Mouse (Mus musculus): ENCODE data around the gene Gsto2.
A peak's percentile ranks its signal among the peaks of the same experiment; 100 is the strongest.

Gsto2 gene

GRCm38 (mm10) chr19:47891562-47892312 is 26.4 kb downstream of the Gsto2 start:
- no peak for DNase-seq (ENCODE audit: low spot score)

- no peak for DNase-seq (ENCODE audit: low spot score)
These were observed 27.8 kb downstream of the Gsto2 start for GRCm38 (mm10) chr19:47893092-47893491.

DNA sequence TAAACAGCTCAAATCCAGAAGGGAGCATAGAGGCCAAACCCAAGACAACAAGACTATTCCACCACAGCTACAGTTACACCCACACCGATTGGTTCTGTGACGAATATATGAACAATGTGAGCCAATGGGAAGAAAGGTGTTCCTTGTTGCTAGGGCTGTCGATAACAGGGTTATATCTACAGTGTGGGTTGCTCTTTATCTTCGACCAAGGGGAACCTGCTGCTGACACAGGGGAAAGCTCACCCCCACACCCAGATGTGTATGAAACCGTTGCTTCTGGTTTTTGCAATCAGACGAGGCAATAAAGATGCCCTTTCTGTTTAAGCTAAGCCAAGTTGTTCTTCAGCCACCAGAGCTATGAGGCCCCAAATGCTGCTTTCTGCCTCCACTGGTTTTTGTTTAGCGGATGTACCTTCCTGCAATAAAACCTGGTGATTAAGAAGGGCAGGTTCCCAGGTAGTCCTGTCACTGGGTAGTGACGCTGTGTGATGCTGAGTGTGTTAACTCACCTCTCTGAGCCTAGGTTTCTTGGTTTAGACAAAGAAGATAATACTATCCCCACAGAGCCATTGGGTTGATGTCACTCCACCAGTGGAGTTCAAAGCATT is 33.2 kb downstream of the Gsto2 start:
- no peak for DNase-seq (ENCODE audit: low spot score)

DNA sequence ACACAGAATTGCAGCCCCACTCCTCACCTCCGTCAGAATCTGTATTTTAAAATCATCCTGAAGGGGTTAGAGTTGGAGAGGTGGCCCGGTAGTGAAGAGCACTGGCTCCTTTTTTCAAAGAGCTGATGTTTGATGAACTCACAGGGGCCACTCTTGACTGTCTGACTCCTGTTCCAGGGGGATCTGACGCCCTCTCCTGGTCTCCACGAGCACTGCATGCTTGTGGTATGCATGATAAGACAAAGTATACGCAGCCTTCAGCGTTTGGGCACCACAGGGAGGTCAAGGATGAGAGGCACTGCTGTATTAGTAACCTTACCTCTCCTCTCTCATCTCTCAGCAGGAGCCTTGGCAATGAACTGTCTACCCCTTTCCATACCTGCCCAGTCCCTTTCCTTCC is 34.7 kb downstream of the Gsto2 start:
- DNase-seq (ENCODE audit: low spot score), result no peak

- no peak for DNase-seq (ENCODE audit: low spot score)
These were observed 35.2 kb downstream of the Gsto2 start for GRCm38 (mm10) chr19:47900558-47900957.

DNA sequence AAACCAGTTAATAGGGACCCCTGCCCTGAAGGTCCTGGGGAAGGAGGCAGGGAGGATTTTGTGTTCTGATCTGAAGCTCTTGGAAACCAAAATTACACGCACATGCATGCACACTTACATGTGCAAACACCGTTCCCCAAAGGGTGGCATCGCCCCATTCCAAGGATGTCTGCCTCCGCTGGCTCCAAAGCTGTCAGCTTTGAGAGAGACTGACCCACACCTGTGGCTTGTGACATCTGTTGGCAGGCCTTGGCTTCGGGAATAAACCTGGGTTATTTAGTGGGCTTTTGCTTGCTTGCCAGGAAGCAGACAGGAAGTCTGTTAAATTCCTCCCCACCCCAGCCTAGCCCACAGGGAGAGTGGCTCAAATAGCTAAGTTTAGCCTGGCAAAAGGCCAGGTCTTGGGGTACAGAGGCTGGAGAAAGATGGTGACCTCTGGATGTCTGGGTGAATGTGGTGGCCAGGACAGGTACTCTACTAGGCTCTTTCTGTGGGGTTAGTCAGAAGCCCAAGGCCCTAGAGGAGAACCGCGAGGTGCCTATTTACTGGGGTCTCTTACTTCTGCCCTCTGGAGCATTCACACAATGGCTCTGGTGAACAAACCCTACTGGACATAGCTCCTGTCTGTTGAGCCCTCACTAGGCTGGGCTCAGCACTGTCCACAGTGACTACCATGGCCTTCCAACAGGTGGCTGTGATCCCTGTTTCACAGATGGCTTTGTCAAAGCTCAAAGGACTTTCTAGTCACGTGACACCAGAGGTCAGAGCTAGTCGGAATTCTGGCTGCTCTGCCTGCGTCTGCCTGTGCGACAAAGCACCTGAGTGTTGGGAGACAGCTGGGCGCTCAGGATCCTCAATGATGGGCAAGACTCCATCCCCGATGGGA is 37.2 kb downstream of the Gsto2 start:
- no peak for DNase-seq (ENCODE audit: low spot score)

DNA sequence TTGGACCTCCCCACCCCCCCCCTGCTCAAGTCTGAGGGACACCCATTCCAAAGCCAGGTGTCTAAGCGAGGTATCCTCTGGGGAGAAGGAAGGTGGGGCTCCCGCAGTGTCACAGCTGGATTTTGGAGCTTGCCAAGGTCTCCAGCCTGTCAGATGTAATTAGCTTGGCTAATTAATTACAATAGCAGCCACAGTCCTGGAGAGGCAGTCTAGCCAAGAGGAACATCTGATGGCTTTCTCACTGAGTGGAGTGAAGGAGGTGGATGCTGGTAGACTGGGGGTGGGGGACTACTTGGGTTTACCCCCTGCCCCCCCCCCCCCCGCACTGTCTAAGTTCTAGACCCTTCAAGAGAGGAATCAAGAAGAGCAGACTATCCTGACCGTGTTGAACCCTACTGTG is 38.3 kb downstream of the Gsto2 start:
- DNase-seq (ENCODE audit: low spot score), result no peak

DNA sequence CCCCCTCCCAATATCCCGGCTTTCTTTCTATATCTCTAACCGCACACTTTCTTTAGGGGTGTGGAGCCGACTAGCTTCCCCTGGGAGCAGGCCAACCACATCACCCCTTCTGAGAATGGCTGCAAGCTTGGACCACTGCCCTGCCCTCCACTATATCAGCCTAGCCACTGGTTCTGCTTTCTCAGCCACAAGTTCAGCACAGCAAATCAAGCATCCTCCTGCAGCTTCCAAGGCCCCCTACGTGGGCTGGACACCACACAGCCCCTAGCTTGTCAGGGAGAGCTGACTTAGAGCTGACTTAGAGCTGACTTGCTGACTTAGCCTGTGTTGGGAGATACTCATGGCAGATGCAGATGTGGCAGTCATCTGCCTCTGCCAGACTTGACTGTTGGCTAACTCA is 39.7 kb downstream of the Gsto2 start:
- no peak for DNase-seq (ENCODE audit: low spot score)

DNA sequence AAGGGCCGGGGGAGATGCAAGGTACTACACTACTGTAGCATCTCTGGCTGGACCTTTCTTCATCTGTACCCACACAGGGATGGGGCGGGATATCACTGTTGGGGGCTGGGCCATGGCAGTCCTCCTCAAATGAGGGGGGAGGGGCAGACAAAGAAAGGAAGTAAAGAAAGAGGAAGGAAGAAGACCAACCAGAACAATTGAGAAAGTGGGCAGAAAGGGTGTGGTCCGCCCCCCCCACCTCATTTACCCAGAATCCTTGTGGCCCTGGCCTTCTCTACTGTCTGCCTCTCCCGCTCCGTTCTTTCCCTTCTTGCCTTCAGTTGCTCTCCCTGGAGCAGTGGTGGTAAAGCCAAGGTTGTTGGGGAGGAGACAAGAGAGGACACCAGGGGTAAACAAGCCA is 40.3 kb downstream of the Gsto2 start:
- DNase-seq (ENCODE audit: low spot score), result no peak

DNA sequence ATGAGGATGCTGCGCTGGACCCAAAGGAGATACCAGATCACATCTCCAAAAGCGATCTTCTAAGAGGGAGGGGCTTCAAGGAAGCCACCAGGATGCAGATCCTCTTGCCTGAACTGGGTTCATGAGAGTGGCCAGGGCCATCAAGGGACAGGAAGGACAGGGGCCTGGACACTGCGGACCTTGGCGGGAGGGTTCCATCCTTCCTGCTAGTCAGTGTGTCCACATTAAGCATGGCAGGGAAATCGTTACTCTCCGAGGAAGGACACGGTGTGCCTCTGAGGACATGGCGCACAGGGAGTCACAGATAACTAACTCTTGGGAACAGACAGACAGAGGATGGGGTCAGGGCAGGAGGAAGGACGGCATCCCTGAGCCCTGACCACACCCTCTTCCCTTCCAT is 42.3 kb downstream of the Gsto2 start:
- no peak for DNase-seq (ENCODE audit: low spot score)

DNA sequence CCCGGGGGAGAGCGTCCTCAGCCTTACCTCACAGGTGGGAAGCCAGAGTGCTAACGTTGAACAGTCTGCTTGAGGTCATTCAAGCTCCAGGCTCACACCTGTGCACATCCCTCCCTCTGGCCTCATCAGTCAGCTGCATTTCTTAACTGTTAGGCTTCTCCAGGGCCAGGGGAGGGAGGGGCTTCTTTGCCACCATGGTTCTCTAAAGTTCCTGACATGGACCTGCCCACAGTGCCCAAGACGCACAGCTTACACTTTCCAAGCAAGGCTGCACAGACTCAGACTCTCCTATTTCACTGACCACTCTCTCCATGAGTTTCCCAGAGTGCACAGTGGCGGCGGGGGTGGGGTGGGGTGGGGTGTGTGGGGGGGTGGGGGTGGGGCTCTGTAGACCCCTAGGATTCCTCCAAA is 43.6 kb downstream of the Gsto2 start:
- DNase-seq (ENCODE audit: low spot score), result no peak

DNA sequence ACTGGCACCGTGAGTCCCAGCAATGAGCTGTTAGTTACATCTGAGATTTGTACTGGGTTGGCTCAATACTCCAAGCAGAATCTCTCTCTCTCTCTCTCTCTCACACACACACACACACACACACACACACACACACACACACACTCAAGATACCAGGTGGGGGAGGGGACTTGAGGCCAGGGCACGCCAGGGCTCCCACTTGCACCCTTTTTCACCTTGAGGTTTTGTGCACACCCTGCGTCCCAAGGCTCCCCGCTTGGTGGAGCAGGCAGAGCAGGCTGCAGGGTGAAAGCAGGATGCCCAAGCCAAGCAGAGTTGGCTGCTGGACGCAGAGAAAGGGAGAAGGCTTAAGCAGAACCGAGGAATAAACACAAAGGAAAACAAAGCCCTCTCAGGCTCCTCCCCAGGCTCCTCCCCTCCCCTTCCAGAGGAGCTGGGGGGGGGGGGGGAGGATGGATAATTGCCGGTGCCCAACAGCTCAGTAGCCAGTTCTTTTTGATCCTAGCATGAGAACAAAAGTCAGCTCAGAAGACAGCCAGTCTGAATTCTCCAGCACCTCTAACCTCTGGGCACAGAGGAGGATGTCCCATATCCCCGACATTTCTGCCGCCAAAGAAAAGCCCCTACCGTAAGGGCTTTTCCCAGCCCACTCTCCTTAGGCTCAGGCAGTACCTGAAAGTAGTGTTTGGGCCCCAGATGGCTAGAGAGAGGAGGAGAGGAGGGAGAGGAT is 44.2 kb downstream of the Gsto2 start:
- DNase-seq (ENCODE audit: low spot score), result peak; percentile 51

DNA sequence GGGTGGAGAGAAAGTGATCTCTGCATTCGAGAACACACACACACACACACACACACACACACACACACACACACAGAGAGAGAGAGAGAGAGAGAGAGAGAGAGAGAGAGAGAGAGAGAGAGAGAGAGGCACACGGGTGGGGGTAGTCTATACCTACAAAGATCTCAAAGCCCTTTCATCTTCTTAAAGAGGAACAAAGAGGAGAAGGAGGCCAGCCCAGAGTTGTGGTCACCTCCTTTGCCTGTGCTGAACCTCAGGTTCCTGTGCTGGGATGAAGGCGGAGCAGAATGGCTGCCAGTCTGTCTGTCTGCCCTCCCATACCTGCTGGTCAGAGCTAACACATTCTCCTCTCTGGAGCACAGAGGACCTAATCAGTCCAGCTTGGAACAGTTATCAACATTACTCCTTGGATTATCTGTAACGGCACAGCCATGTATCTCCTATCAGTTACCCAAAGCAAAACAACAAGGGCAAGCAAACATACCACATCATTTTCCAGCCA is 44.8 kb downstream of the Gsto2 start:
- no peak for DNase-seq (ENCODE audit: low spot score)

DNA sequence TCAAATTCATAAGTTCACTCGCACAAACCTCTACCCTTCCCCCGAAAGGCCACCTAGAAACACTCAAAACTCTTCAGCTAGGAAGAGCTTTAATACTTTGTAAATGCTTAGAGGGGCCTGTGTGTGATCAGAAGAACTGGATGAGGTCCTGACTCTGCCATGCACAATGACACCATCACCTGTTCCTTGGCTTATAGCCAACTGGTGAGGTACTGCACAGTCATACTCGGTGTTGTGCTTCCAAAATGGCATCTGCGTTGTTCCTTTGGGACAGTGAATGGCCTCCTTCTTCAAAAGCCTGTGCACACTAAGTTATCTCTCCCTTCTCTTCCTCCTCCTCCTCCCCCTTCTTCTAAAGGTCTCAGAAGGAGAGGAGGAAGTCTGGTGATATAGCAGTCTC is 45.4 kb downstream of the Gsto2 start:
- DNase-seq (ENCODE audit: low spot score), result no peak

GRCm38 (mm10) chr19:47913344-47913743 is 48.0 kb downstream of the Gsto2 start:
- DNase-seq (ENCODE audit: low spot score), result no peak

DNA sequence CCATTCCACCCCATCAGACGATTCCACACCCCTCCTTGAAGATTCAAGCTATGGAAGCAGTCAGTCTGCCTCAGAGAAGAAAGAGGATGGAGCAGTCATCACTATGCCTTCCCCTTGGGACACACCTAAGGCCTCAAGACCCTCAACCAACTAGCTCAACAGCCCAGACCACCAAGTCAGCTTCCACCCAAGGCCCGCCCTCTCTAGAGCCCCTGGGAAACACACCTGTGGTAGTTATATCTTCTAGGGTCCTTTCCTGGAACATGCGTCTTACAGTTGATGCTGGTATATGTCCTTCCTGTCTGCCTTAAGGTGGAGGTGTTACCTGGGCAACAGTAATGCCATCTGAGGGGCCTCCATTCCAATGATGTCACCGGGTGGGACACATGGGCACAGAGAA is 48.9 kb downstream of the Gsto2 start:
- DNase-seq (ENCODE audit: low spot score), result no peak

DNA sequence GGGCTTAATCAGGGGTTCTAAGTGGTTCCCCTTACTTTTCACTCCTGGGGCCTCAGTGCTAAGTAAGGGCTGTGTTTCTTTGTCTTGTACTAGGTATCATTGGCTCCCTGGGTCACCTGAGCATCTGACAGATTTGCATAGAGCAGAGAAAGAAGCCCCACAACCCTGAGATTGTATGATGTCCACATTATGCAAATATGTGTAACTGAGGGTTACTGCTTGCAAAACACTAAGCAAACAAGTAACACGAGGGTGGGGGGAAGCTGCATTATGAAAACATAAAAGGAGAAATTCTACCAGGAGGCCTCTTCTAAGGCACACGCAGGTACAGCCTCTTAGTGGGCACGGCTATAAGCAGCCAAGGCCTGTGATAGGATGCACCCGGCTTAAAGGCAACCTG is 49.9 kb downstream of the Gsto2 start:
- no peak for DNase-seq (ENCODE audit: low spot score)

DNA sequence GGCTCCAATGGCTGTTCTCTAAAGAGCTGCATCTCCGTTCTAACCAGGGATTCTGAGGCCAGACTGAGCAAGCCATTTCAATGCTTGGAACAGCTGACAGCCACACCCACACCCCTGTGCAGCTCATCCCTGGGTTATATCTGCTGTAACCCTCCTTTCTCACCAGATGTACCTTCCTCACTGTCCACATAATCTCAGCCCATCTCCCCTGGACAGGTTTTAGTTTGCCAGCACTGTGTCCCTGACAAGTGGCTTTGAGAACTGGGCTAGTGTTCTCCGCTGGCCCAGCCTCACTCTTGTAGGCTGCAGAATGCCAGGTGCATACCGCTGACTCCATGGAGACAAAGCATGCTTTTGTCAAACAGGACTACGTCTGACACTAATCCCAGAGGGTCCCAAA is 52.1 kb downstream of the Gsto2 start:
- peak; percentile 54 for DNase-seq (ENCODE audit: low spot score)

DNA sequence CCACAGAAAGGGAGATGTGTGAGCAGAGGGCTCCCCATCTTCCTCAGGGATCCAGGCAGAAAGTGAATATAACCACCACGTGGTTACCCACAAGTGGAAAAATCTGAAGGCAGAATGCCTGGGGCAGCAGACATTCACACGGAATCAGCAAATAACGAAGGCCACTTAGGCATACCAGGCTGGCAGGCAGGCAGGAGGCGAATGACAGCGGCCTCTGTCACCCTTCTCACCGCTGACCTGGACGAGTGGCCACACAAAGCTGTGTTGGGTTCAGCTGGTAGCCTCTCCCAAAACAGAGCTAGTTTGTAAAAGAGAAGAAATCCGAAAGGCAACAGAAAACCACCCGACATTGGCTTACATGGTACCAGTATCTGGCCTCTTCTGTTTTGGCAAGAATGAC is 52.7 kb downstream of the Gsto2 start:
- no peak for DNase-seq (ENCODE audit: low spot score)

DNA sequence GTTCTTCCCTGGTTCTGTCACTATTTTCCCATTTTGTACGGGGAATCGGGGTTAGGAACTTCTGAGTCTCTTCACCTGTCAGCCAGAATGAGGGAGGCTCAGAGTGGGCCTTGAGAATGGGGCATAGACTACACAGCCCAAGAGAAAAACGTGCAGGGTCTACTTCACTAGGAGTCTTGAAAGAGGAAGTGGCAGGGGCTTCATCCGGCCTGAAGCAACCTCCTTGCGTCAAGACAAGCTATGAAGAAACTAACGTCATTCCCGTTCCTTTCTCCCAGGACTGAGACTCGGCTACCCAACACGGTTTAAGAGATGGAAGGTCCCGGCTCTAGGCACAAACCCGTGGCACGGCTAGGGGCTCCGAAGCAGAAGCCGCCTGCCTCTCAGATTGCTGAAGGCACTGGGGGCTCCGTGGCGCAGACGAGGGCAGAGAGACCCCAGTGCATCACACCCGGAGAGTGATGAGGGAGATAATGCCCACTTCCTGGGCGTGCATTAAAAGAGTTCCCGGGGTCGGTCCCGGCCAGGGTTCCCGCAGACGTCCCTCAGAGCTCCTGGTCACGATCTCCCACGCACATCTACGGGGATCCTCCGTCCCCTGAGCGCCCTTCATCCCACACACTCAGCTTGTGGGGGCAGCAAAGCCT is 53.2 kb downstream of the Gsto2 start:
- peak; percentile 67 for DNase-seq (ENCODE audit: low spot score)

- peak; percentile 92 for DNase-seq (ENCODE audit: low spot score)
These were observed 54.0 kb downstream of the Gsto2 start, which contains the start of the genes Cfap43 and Itprip for GRCm38 (mm10) chr19:47919126-47919965. TSS of gene Cfap43 (minus strand) at chr19:47919287. TSS of gene Itprip (minus strand) at chr19:47919299.

Data from embryo, embryonic 10 days (tissue).